Mouse (Mus musculus) c-Kit-positive CD71-positive TER-119-negative erythroid progenitor cells, embryonic 14.5 days (primary cell): ENCODE data around the gene Syngap1.
A peak's percentile ranks its signal among the peaks of the same experiment; 100 is the strongest.

Experiments
- DNase-seq: peaks from one replicate; pipeline ENCODE4 v3.0.0-alpha.2; 2013; ENCODE audit warnings: low read depth

The Syngap1 gene

GRCm38 (mm10) chr17:26936921-26937695 is 3.9 kb upstream of the Syngap1 start:
- DNase-seq: no peak

DNA sequence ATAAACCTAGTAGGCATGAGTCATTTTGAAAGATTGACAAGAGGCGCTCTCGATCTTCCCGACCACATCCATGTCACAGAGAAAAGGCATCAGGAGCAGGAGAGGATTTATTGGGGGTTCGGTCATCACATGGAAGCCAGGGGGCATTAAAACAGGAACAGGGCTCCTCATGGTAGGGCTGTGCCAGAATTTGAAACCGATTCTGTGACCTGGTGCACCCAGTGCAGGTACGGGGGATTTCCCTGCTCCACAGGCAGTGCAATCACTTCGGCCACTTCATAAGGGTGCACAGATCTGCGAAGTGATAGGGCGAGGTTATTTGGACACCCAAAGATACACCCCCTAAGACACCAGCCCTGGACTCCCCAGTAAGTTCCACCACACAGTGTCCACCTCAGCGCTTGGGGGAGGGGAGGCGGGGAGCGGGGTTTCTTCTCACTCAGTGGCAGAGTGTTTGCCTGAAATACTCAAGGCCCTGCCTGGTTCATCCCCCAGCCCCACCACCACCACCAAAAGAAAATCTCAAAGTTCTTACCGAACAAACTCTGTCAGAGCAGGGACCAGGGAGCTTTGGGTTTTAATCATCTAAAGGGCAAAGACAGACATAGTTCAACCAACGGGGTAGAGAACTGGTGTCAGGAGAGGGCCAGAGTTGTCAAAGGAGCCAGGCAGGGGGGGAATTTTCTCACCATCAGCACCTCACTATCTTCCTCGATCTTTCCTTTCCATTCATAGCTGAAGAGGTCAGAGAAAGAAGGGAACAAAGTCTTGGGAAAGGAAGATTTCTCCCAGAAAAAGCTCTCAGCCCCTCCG is 3.0 kb upstream of the Syngap1 start:
- no peak for DNase-seq

GRCm38 (mm10) chr17:26938731-26939130 is 2.3 kb upstream of the Syngap1 start:
- no peak for DNase-seq

GRCm38 (mm10) chr17:26939178-26939972 is 1.7 kb upstream of the Syngap1 start, which contains the start of gene Cuta:
Gene Cuta, minus strand, starts transcription at chr17:26939569.
- DNase-seq: peak; percentile 99

- DNase-seq: no peak
Observed at GRCm38 (mm10) chr17:26939973-26940300, 1.1 kb upstream of the Syngap1 start.

DNA sequence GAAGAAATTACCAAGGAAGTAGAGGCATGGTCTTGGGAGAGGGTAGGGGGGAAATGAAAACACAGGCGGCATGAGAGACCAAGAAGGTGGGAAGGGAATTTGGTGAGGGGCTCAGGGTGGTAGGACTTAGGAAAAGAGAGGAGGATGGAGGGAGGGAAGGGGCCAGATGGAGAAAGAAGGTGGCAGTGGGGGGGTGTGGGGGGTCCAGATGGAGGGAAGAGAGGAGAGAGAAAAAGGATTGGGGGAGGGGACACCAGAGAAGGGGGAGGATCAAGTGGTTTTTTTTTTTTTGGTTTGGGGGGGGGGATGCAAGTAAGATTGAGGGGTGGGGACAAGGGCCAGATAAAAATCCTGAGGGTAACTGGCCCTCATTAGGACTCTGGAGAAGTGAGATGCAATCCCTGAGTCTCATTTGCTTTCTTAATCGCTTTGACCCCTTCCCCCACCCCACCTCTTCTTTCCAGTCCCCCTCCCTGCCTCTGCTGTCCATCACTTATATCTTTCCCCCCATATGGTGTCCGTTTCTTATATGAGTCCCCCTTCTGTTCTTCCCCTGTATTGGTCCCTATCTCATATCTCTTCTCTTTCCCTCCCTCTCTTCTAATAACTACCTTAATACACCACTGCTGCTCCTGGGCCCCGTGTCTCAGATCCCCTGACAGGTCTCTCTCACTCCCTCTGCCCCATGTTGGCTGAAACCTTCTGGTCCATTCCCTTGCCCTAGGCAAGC is 953 bp downstream of the Syngap1 start:
- no peak for DNase-seq

DNA sequence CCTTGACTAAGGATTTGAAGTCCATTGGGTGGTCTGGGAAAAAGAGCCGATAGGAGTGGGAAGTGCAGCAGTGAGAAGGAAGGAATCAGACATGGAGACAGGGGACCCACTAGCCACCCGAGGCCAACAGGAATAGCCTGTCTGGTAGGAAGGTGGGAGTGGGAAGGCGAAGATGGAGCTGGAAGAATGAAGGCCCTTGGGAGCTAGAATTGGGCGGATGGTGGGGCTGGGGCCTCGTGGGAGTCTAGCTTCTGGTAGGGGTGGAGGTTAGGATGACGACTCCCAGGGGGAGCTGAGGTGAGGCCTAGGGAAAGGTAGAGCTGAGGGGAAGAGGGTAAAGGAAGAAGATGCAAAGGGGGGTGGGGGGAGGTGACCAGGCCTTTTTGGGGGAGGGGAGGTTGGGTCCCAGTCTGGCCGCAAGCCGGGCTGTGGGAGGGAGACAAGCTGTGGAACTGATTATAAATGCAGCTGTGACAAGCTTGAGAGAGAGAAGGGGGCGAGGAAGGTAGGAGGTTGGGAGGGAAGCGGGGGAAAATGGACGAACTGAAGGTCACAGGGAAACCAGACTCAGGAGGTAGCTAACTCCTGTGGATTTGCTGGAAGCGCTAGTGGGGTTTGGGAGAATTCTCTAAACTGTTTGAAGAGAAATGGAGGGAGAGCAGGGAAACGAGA is 4.9 kb downstream of the Syngap1 start:
- no peak for DNase-seq

DNA sequence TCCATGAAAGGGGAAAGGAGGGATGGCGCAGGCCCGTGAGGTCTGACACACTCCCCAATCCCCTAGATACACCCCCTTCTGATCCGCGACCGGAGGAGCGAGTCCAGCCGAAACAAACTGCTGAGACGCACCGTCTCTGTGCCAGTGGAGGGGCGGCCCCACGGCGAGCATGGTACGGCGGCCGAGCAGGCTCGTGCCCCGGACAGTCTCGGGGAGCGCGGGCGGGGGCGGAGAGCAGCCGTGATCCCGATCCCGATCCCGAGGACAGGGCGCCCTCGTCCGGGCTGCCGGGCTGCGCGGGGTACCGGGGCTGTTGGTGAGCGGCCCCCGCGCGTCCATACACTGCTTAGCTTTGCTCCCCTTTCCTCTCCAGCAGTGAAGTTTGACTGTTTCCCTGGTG is 5.5 kb downstream of the Syngap1 start:
- no peak for DNase-seq

DNA sequence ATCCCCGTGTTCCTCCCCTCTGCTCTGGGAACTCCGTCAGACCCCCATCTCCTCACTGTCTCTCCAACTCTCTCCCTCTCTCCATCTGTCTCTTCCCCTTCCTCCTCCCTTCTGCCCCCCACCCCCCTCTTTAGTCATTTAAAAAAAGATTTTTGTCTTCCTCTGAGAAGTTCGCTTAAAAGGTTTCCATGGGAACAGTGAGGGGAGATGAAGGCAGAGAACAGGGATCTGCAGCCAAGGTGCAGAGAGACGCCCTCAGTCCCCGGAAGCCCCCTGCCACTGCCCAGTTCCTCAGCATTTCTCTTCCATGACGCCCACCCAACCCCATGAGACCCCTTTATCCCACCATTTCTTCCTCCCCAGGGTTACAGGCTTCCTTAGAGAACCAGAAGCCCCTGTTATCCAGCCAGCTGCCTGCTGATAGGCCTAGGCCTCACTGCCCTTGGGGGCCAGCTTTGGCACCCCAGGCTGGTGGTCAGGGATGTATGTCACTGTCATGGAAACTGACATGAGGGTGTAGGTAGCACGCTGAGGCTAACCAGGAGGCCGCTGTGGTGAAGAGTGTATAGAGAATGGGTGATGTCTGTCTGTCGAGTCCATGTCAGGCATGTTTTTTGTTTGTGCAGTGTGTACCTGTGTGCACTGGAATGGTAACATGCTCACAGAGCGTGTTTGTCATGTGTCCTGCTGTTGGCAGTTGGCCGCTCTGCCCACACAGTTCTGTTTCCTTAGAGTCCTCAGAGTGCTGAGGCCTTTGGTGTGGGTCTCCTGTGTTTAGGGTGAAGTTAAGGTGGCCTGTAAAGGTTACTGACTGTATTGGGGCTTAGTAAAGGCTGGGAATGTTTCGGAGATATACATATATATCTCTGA is 6.4 kb downstream of the Syngap1 start:
- DNase-seq: no peak

GRCm38 (mm10) chr17:26948316-26949050 is 7.4 kb downstream of the Syngap1 start:
- DNase-seq: no peak

DNA sequence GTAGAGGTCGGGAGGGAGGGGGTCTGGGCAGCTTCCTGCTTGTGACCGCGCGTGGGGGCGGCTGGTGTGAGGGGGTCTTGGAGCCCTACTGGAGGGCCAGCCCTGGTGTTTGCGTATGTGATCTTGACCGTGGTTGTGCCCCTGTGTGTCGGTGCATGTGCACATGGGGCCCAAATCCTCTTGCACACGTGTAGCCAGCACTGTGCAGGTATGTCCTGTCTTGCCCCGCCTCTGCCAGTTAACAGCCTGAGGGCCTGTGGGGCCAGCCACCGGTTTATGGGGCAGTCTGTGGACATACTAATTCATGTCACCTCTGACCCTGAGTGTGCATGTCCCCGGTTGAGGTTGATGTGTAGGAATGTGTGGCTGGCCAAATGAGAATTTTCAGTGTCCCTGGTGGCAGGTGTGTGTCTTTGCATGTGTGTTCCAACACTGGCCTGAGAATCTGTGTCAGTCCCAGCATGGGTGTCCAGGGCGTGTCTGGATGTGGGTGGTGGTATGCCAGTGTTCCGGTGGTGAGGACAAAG is 8.1 kb downstream of the Syngap1 start:
- no peak for DNase-seq

GRCm38 (mm10) chr17:26949866-26950265 is 8.8 kb downstream of the Syngap1 start:
- DNase-seq: no peak

GRCm38 (mm10) chr17:26950560-26951288 is 9.7 kb downstream of the Syngap1 start:
- no peak for DNase-seq

- DNase-seq: no peak
Observed at GRCm38 (mm10) chr17:26951406-26951805, 10.4 kb downstream of the Syngap1 start.

DNA sequence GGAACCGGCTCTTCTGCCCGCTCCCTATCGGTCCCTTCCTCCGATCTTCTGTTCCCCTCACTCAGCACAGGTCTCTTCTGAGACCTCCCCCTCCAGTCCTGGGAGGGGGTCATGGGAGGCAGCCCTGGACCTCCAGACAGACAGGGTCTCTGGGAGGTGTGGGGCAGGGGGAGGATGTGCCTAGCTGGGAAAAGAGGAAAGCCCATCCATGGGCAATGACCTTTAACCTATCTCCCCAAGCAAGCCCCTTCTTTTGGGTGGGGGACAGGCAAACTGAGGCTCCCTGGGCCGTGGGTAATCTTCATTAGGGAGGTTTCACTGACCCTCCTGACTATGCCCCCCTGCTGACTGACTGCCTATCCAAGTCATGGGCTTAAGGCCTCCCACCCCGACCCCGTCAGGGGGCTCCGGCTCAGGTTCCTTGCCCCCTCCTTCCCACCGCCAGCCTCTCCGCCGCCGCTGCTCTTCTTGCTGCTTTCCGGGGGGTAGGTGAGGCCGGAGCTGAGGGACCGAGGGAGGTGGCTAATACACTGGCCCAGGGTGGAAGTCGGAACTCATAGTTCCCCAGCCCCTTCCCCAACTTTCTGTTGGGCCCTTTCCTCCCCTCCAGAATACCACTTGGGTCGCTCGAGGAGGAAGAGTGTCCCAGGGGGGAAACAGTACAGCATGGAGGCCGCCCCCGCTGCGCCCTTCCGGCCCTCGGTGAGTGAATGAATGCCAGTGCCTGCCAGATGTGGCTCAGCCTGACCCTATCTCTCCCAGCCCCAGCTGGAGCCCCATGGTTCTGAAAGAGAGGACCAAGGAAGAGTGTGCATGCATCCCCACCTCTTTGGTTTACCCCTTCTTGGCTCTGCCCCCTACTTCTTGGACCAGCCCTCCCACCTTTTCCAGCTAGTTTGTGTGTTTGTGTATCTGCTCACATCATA is 11.2 kb downstream of the Syngap1 start:
- DNase-seq: no peak

DNA sequence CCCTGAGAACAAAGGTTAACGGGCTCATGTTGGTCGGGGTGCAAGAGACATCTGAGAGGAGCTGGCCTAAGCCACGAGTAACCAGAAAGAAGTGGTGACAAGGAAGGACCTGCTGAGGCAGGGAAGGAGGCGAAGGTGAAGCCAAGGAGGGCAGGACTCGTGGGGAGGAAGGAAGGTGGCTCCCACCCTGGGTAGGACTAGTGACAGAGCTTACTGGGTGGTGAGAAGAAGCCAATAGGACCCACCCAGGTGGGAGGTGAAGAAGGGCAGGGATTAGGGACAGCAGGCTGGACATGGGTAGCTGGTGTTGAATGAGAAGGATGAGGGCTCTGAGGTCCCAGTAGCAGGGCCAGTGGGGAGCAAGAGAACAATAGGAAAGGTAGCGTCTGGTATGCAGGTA is 12.1 kb downstream of the Syngap1 start:
- no peak for DNase-seq

DNA sequence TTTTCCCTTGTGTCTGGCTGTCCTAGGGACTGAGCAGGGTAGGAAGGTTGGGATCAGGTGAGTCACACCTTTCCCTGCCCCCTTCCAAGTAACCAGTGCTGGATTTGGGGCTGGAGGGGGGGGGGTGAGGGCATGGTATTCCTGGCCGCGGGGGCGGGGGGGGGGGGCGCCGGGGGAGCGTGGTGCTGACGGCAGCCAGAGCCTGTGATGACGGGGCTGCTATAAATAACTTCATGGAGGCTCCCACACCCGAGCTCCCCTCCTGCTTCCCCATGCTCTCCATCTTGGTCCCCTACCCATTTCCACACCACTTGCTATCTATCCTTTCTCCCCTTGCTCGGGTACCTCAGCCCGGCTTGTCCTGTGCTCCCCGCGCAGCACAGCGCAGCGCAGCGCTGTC is 12.7 kb downstream of the Syngap1 start:
- no peak for DNase-seq

DNA sequence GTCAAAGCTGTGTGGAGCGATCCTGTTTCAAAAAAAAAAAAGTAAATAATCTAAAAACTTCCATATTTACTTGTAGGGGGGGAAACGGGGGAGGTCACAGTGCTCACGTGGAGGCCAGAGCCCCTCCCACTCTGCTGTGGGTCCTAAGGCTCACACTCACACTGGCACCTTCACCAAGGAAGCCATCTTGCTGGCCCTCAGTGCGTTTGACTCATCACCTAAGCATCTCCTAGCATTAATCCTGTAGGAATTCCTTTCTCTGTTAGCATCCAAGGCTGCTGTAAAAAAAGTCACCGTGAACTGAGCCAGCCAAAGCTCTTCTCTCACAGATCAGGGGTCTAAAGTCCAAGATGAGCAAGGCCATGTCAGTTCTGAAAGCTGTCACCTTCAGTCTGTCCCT is 15.3 kb downstream of the Syngap1 start:
- no peak for DNase-seq
